Mouse (Mus musculus) cerebellum, postnatal 4 days (tissue): ENCODE data around the gene Zfyve9.
"Not testable (repeated sequence)": the region's sequence is repeated elsewhere in the genome, so short reads cannot be mapped to it uniquely, and the experiment has no call there.

Experiments used
- DNase-seq, 2 experiments: peaks; one replicate each; pipeline ENCODE4 v3.0.0; 2022; ENCODE audit warnings: low spot score in 2 of 2, mixed read lengths in 1 of 2

The Zfyve9 gene

GRCm38 (mm10) chr4:108721245-108721784 lies 59.3 kb downstream of the Zfyve9 start:
- DNase-seq: no peak

- DNase-seq: no peak
These were observed 61.2 kb downstream of the Zfyve9 start, which contains the start of gene 3110021N24Rik for GRCm38 (mm10) chr4:108719349-108719748. TSS of gene 3110021N24Rik (plus strand) at chr4:108719649.

- no peak for DNase-seq
These were observed 72.4 kb downstream of the Zfyve9 start for GRCm38 (mm10) chr4:108708209-108708608.

DNA sequence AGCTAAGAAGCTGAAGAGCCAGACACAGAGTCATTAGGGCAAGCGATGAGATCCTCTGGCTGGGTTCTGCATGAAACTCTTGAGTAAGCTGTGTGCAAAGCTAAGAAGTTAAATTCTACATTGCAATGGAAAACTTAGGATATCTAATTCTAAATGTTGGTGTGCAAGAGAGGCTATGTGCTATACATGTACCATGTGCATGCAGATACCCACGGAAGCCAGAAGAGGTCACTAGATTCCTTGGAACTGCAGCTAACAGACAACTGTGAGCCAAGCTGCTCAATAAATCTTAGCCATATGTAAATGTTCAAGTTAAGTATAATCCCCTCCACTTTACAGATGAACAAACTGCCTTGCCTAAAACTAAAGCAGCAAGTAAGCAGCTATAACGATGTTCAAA lies 83.7 kb downstream of the Zfyve9 start:
- DNase-seq: no peak

DNA sequence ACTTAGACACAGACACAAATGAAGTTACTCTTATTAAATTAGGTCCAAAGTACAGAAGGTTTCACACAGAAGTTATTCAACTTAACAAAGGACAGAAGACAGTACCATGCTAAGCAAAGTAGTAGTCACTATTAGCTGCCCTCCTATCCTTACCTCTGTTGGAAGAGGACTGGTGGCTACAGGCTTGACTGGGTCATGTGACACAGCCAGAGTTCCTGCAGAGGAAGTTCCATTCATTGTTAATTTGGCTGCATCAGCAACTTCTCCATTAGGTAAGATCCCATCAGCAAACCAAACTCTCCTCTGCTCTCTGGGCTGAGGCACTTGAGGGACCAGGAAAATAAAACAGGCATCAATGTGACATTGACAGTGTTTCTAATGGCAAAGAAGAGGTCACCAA lies 89.1 kb downstream of the Zfyve9 start:
- no peak for DNase-seq

DNA sequence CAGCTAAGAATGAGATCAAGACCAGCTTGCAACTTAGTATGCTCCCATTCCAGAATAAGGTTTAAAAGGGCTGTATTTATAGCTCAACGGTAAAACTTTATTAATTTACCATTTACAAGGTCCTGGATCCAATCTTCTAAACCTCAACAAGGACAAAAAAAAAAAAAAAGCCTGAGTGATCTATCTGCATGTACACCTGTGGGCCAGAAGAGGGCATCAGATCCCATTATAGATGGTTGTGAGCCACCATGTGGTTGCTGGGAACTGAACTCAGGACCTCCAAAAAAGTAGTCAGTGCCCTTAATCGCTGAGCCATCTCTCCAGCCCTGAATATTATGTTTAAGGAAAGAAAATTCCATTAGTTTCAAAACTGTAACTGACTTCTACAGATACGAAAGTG lies 90.1 kb downstream of the Zfyve9 start:
- DNase-seq: no peak

DNA sequence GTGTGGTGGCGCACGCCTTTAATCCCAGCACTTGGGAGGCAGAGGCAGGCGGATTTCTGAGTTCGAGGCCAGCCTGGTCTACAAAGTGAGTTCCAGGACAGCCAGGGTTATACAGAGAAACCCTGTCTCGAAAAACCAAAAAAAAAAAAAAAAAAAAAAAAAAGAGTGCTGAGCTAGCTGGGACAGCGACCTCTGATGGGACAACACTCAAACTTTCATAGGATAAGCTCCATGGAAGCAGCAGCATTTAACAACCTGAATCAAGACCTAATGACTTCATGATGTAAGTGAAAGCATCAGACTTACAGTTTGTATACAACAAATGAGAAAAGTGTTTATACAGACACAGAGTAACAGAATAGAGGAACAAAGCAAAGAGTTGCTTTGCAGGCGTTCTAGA lies 93.5 kb downstream of the Zfyve9 start:
- not testable (repeated sequence) for DNase-seq

DNA sequence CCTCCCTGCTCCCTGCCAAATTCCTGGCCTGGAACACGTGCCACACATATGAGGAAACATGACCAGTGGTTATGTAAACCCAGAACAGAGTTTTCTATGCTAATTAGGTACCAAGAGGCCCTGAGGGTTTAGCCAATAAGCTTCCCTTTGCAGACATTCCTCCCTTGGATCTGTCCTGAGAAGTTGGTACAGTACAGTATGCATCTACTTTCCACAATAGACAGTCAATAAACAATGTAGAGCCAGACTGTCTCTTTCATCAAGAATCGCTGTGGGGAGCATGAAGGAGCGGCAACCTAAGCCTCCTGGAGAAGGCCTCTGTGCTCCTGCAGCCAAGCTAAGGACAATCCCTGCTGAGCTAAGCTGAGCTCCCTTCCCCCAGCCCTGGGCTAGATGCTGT lies 94.4 kb downstream of the Zfyve9 start:
- no peak for DNase-seq

- DNase-seq: no peak
These were observed 116.2 kb downstream of the Zfyve9 start for GRCm38 (mm10) chr4:108664407-108664806.

- DNase-seq: no peak
These were observed 141.8 kb downstream of the Zfyve9 start for GRCm38 (mm10) chr4:108638752-108639151.

DNA sequence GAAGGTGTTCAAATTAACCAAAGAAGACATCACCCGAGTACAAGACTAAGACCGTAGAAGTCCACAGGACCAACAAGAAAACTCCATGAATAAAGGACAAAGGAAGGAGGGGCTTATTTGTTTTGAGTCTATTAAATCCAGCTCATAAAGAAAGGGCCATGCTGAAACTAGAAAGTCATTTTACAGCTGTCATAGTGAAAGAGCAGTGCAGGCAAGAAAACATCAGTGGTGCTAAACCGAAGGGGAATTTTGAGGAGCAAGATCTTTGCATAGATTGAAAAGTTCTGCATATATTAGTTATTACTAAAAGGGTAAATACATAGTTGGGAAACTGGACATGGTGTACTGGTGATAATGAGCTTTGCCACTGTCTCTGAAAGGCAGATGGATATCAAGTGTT lies 142.9 kb downstream of the Zfyve9 start:
- no peak for DNase-seq

DNA sequence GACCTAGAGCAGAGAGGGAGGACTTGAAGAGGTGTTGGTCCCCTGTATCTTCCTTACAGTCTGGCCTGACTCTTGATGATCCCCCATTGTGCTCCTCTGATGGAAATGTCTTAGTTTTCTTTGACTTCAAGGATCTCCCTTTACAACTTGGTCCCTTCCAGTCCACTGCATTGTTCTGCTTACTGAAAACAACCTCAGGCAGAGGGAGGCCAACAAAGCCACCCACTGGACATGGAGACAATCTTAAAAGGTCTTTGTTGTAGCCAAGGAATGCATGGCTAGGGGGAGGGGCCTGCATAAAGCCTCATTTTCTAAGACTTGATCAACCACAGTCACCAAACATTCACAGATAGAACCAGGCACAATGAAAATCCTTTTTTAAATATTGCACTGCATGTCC lies 145.5 kb downstream of the Zfyve9 start:
- no peak for DNase-seq

DNA sequence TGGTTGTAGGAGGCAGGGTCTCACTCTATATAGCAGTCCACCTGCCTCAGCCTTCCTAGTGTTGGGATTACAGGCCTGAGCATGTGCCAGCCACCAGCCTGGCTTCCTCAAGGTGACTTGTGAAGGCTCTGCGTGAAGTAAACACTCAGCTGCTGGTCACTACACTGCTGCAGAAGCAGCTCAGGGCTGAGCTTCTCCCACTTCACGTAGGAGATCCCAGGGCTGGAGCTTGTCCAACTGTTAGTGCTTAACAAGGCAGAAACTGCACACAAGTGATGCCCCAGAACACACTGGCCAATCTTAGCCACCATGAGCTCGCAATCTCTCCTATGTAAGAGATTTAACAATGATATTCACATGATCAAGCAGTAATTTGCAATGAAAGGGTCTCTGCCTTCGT lies 145.9 kb downstream of the Zfyve9 start:
- DNase-seq: no peak

GRCm38 (mm10) chr4:108633703-108634102 lies 146.9 kb downstream of the Zfyve9 start:
- DNase-seq: no peak

DNA sequence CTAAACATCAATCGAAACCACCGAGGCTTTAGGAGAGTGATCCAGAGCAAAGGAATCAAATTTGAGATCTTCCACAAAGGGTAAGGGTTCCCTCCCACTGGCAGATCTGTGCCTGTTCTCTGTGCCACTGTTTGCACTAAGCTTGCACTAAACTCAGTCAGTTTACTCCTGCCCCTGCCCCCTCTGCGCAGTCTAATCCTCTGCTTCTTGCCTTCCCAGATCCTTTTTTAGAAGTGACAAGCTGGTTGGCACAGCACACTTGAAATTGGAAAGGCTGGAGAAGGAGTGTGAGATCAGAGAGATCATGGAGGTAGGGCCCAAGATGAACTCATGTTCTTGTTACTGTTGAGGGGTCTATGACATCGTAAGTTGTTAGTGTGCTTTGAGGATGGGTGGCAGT lies 149.0 kb downstream of the Zfyve9 start:
- no peak for DNase-seq

- DNase-seq: no peak
These were observed 150.5 kb downstream of the Zfyve9 start for GRCm38 (mm10) chr4:108630096-108630495.

- no peak for DNase-seq
These were observed 151.2 kb downstream of the Zfyve9 start for GRCm38 (mm10) chr4:108629363-108629880.

DNA sequence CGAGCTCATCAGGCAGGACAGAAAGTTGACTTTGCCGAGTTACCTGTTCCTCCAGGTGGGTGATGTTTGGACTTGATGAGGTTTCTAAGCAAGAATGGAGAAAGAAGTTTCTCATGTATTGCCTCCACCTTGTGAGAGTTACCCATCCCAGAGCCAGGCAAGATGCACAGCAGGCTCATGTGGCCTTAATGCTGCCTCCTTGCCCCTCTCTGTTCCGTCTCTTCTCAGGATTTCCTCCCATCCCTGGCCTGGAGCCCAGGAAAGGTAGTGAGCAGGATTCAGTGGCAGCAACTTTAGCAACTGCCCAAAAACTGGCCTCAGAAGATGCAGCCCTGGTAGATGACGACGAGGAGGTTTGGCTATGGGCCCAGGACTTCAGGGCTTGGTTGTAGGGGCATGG lies 153.5 kb downstream of the Zfyve9 start:
- DNase-seq: no peak

DNA sequence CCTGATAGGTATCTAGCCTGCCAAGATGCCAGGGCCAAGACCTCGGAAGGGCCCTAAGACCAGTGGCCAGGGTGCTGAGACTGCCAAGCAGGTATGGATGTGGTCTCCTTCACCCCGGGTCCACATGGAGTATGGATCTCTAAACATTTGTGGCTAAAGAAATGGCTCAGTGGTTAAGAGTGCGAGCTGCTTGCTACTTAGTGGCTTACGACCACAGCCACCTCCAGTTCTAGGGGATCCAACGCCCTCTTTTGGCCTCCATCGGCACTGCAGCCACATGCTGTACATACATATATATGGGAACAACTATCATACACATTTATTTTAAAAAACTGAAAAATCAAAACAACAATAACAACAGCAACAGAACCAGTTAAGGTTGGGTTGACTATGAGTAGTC lies 159.1 kb downstream of the Zfyve9 start:
- DNase-seq: no peak

- DNase-seq: no peak
These were observed 160.1 kb downstream of the Zfyve9 start for GRCm38 (mm10) chr4:108620536-108620935.

- peak; percentile 70 to 85 for DNase-seq
These were observed 160.8 kb downstream of the Zfyve9 start, which contains the start of gene Cc2d1b for GRCm38 (mm10) chr4:108619587-108620341. TSS of gene Cc2d1b (plus strand) at chr4:108619940.

GRCm38 (mm10) chr4:108619165-108619564 lies 161.4 kb downstream of the Zfyve9 start:
- DNase-seq: no peak

GRCm38 (mm10) chr4:108618586-108618985 lies 162.0 kb downstream of the Zfyve9 start:
- no peak for DNase-seq
